Mouse (Mus musculus): ENCODE measurements around the gene Tmem161a.

GRCm38 (mm10) chr8:70136591-70136990 lies 35.6 kb upstream of the Tmem161a start:
- TF ChIP-seq CTCF (IDR thresholded peaks at IDR 0.05; ENCODE audit: low read depth) (no peak), EP300 (IDR thresholded peaks at IDR 0.05; ENCODE audit: low read depth) (no peak)

Data from heart, postnatal 0 days (tissue).